Mouse (Mus musculus): ENCODE results near the gene Tysnd1.

Tysnd1 gene

GRCm38 (mm10) chr10:61694870-61695670 lies at the start of gene Tysnd1:
Tysnd1 (plus strand) TSS chr10:61695514.
- DNase-seq (ENCODE audit: low spot score in 2 of 2) = peak; percentile 92 to 95

GRCm38 (mm10) chr10:61646557-61646956 lies 48.8 kb upstream of the Tysnd1 start:
- no peak for DNase-seq (ENCODE audit: low spot score in 2 of 2)

GRCm38 (mm10) chr10:61647790-61648736 lies 47.3 kb upstream of the Tysnd1 start, which contains the start of gene Ppa1:
Ppa1 (plus strand) TSS chr10:61648552.
- peak; percentile 77 to 92 for DNase-seq (ENCODE audit: low spot score in 2 of 2)

GRCm38 (mm10) chr10:61648737-61649645 lies 46.3 kb upstream of the Tysnd1 start:
- DNase-seq (ENCODE audit: low spot score in 2 of 2) = no peak

- DNase-seq (ENCODE audit: low spot score in 2 of 2) = no peak
Measured at GRCm38 (mm10) chr10:61654105-61654504, 41.2 kb upstream of the Tysnd1 start.

- DNase-seq (ENCODE audit: low spot score in 2 of 2) = no peak
Measured at GRCm38 (mm10) chr10:61654691-61655090, 40.6 kb upstream of the Tysnd1 start.

GRCm38 (mm10) chr10:61655188-61655587 lies 40.1 kb upstream of the Tysnd1 start:
- DNase-seq (ENCODE audit: low spot score in 2 of 2) = no peak

GRCm38 (mm10) chr10:61656928-61657882 lies 38.1 kb upstream of the Tysnd1 start:
- no peak for DNase-seq (ENCODE audit: low spot score in 2 of 2)

- DNase-seq (ENCODE audit: low spot score in 2 of 2) = peak; percentile 37 to 75
Measured at GRCm38 (mm10) chr10:61657985-61658384, 37.3 kb upstream of the Tysnd1 start.

- DNase-seq (ENCODE audit: low spot score in 2 of 2) = no peak
Measured at GRCm38 (mm10) chr10:61661887-61662286, 33.4 kb upstream of the Tysnd1 start.

GRCm38 (mm10) chr10:61662391-61662988 lies 32.8 kb upstream of the Tysnd1 start:
- no peak for DNase-seq (ENCODE audit: low spot score in 2 of 2)

- no peak for DNase-seq (ENCODE audit: low spot score in 2 of 2)
Measured at GRCm38 (mm10) chr10:61665111-61665510, 30.2 kb upstream of the Tysnd1 start.

GRCm38 (mm10) chr10:61665651-61666050 lies 29.7 kb upstream of the Tysnd1 start:
- no peak for DNase-seq (ENCODE audit: low spot score in 2 of 2)

- DNase-seq (ENCODE audit: low spot score in 2 of 2) = no peak
Measured at GRCm38 (mm10) chr10:61669289-61669688, 26.0 kb upstream of the Tysnd1 start.

GRCm38 (mm10) chr10:61669896-61670295 lies 25.4 kb upstream of the Tysnd1 start:
- no peak for DNase-seq (ENCODE audit: low spot score in 2 of 2)

GRCm38 (mm10) chr10:61670758-61671157 lies 24.6 kb upstream of the Tysnd1 start:
- no peak for DNase-seq (ENCODE audit: low spot score in 2 of 2)

- DNase-seq (ENCODE audit: low spot score in 2 of 2) = no peak
Measured at GRCm38 (mm10) chr10:61675935-61676334, 19.4 kb upstream of the Tysnd1 start.

- DNase-seq (ENCODE audit: low spot score in 2 of 2) = no peak
Measured at GRCm38 (mm10) chr10:61679545-61679944, 15.8 kb upstream of the Tysnd1 start.

- DNase-seq (ENCODE audit: low spot score in 2 of 2) = peak; percentile 98 to 99
Measured at GRCm38 (mm10) chr10:61680015-61680913, 15.1 kb upstream of the Tysnd1 start, which contains the start of gene Sar1a. Sar1a (plus strand) TSS chr10:61680299.

Data from spleen, postnatal 4 days (tissue).